Mouse (Mus musculus): Measurements from ENCODE around the gene Zfp108.
"Not testable (repeated sequence)": the region's sequence is repeated elsewhere in the genome, so short reads cannot be mapped to it uniquely, and the experiment has no call there.

Gene Zfp108

GRCm38 (mm10) chr7:24254633-24255474, at the start of gene Zfp108:
Zfp108 (plus strand) TSS chr7:24254794.
- in situ Hi-C loops (cut with MboI, MseI) = no loop called here

- in situ Hi-C loops (cut with MboI, MseI) = no loop called here
These were observed 46.9 kb upstream of the Zfp108 start for GRCm38 (mm10) chr7:24207488-24208261.

GRCm38 (mm10) chr7:24208282-24208886, 46.2 kb upstream of the Zfp108 start:
- in situ Hi-C loops (cut with MboI, MseI) = no loop called here

GRCm38 (mm10) chr7:24210296-24210695, 44.3 kb upstream of the Zfp108 start:
- in situ Hi-C loops (cut with MboI, MseI) = loop anchor here (5.0 kb wide), 1 partner anchor 57 kb away; no protein-coding TSS in a partner anchor

- in situ Hi-C loops (cut with MboI, MseI) = loop anchor here (5.0 kb wide), 1 partner anchor 56 kb away; no protein-coding TSS in a partner anchor
These were observed 43.3 kb upstream of the Zfp108 start, which contains the start of gene Zfp111 for GRCm38 (mm10) chr7:24211343-24211742. Zfp111 (minus strand) TSS chr7:24211443.

GRCm38 (mm10) chr7:24237040-24237791, 17.4 kb upstream of the Zfp108 start, which contains the start of gene Zfp109:
Zfp109 (minus strand) TSS chr7:24237560.
- in situ Hi-C loops (cut with MboI, MseI) = no loop called here

- in situ Hi-C loops (cut with MboI, MseI) = no loop called here
These were observed 597 bp upstream of the Zfp108 start for GRCm38 (mm10) chr7:24253779-24254615.

- in situ Hi-C loops (cut with MboI, MseI) = no loop called here
These were observed 4.9 kb downstream of the Zfp108 start for GRCm38 (mm10) chr7:24259306-24259999.

- in situ Hi-C loops (cut with MboI, MseI) = no loop called here
These were observed 5.4 kb downstream of the Zfp108 start for GRCm38 (mm10) chr7:24260000-24260312.

GRCm38 (mm10) chr7:24268176-24269155, 13.9 kb downstream of the Zfp108 start:
- in situ Hi-C loops (cut with MboI, MseI) = loop anchor here (5.0 kb wide), 1 partner anchor 56 kb away; the partner anchor contains the start of gene Zfp111

GRCm38 (mm10) chr7:24269256-24269655, 14.7 kb downstream of the Zfp108 start:
- in situ Hi-C loops (cut with MboI, MseI) = loop anchor here (5.0 kb wide), 1 partner anchor 57 kb away; the partner anchor contains the start of gene Zfp111

- in situ Hi-C loops (cut with MboI, MseI) = loop anchor here (5.0 kb wide), 1 partner anchor 57 kb away; the partner anchor contains the start of gene Zfp111
These were observed 15.2 kb downstream of the Zfp108 start for GRCm38 (mm10) chr7:24269667-24270287.

- in situ Hi-C loops (cut with MboI, MseI) = no loop called here
These were observed 15.7 kb downstream of the Zfp108 start, which contains the start of gene Zfp93 for GRCm38 (mm10) chr7:24270288-24270672. Zfp93 (plus strand) TSS chr7:24270420.

GRCm38 (mm10) chr7:24271191-24271590, 16.6 kb downstream of the Zfp108 start:
- in situ Hi-C loops (cut with MboI, MseI) = no loop called here

GRCm38 (mm10) chr7:24274456-24274855, 19.9 kb downstream of the Zfp108 start:
- in situ Hi-C loops (cut with MboI, MseI) = no loop called here

GRCm38 (mm10) chr7:24278771-24279170, 24.2 kb downstream of the Zfp108 start:
- in situ Hi-C loops (cut with MboI, MseI) = not testable (repeated sequence)

GRCm38 (mm10) chr7:24280031-24280857, 25.6 kb downstream of the Zfp108 start:
- in situ Hi-C loops (cut with MboI, MseI) = no loop called here

Measured in T-helper 1 cell (primary cell).